12 mouse cellular contexts compared by ENCODE assay signal in genomic region chr8:122569996-122570395, GRCm38 (mm10). TPM values are rescaled to one million over a fixed set of nuclear protein-coding genes. Genes with fewer than 3 reads are reported as not detected.
A peak's percentile ranks its signal among the peaks of the same experiment; 100 is the strongest.
DNase-seq lines count a peak whose midpoint lies in the region; ATAC-seq and TF ChIP-seq lines count a peak whose summit lies in the region.
"Had no signal": no experiment of that assay in that cellular context is flagged by ENCODE, and none has a peak within 500 bp of the region (broad histone marks: within the 10 kb centered on the region; RNA-seq: fewer than 3 reads in every experiment).

No protein-coding gene starts in this region.

- 95% methylated on average over 16 of the region's 16 CpGs for WGBS in kidney, embryonic 15.5 days
- WGBS in embryonic facial prominence, embryonic 12.5 days = 96% methylated on average over 16 of the region's 16 CpGs
- WGBS in liver, embryonic 15.5 days (ENCODE audit: insufficient replicate concordance) = 96% methylated on average over 16 of the region's 16 CpGs

- intact Hi-C loops in gastrocnemius, adult 2 months (cut with DNase I) = no loop called here

- ATAC-seq in erythroblast, adult 5-6 weeks (replicated peaks; ENCODE audit: low FRiP score, poor library complexity, severe bottlenecking) = no peak
- ATAC-seq in kidney, embryonic 15.5 days (replicated peaks; ENCODE audit: low FRiP score) = no peak
- no peak for ATAC-seq in embryonic facial prominence, embryonic 12.5 days (ENCODE audit: insufficient number of reproducible peaks, insufficient read depth, low FRiP score, low TSS enrichment)
- ATAC-seq in liver, embryonic 15.5 days (ENCODE audit: insufficient read depth) = no peak
- ATAC-seq: activated CD4-positive, CD25-positive, alpha-beta regulatory T cell, adult 4 months had no signal

- no peaks in the 10 kb centered on the region; the same call in 1 of the 2 replicates for H3K9me3 ChIP-seq in erythroblast, embryonic 14.5 days (ENCODE audit: control insufficient read depth, low read length)
- no peaks in the 10 kb centered on the region for H3K9me3 ChIP-seq in kidney, embryonic 15.5 days (replicated peaks)
- no peaks in the 10 kb centered on the region for H3K9me3 ChIP-seq in embryonic facial prominence, embryonic 12.5 days
- H3K9me3 ChIP-seq in liver, embryonic 15.5 days (replicated peaks) = no peaks in the 10 kb centered on the region
- H3K9me3 ChIP-seq: neural tube, embryonic 15.5 days had no signal

- TF ChIP-seq CTCF in gastrocnemius, adult 2 months (IDR thresholded peaks at IDR 0.05) = no peak

- peak overlapping the region; percentile 82 for H3K4me3 ChIP-seq in erythroblast, embryonic 14.5 days (replicated peaks)
- H3K4me3 ChIP-seq in kidney, embryonic 15.5 days (replicated peaks) = peak overlapping the region; percentile 91; the same call in 1 of the 2 replicates
- H3K4me3 ChIP-seq in embryonic facial prominence, embryonic 12.5 days = peak overlapping the region; percentile 91; the same call in 1 of the 2 replicates
- H3K4me3 ChIP-seq in liver, embryonic 15.5 days (replicated peaks) = peak overlapping the region; percentile 88
- no peak overlapping the region for H3K4me3 ChIP-seq in gastrocnemius, adult 2 months

- no peak overlapping the region for H3K9ac ChIP-seq in kidney, embryonic 15.5 days
- no peak overlapping the region for H3K9ac ChIP-seq in embryonic facial prominence, embryonic 12.5 days
- 0 out of 2 replicates have a peak overlapping the region, but pooled peaks have one; percentile 92 for H3K9ac ChIP-seq in liver, embryonic 15.5 days
- H3K9ac ChIP-seq: neural tube, embryonic 15.5 days had no signal

- H3K4me1 ChIP-seq in erythroblast, embryonic 14.5 days (ENCODE audit: control insufficient read depth) = peaks cover 87% of the 10 kb centered on the region
- peaks cover 53% of the 10 kb centered on the region for H3K4me1 ChIP-seq in kidney, embryonic 15.5 days
- peaks cover 25% of the 10 kb centered on the region for H3K4me1 ChIP-seq in embryonic facial prominence, embryonic 12.5 days
- peaks cover 88% of the 10 kb centered on the region for H3K4me1 ChIP-seq in liver, embryonic 15.5 days (replicated peaks)

- peaks cover 64% of the 10 kb centered on the region for H3K36me3 ChIP-seq in erythroblast, embryonic 14.5 days (ENCODE audit: control insufficient read depth)
- H3K36me3 ChIP-seq in kidney, embryonic 15.5 days = peaks cover 54% of the 10 kb centered on the region
- H3K36me3 ChIP-seq in embryonic facial prominence, embryonic 12.5 days = peaks cover 55% of the 10 kb centered on the region
- H3K36me3 ChIP-seq in liver, embryonic 15.5 days (replicated peaks) = peaks cover 56% of the 10 kb centered on the region

- no peaks in the 10 kb centered on the region; the same call in 1 of the 2 replicates for H3K27me3 ChIP-seq in erythroblast, embryonic 14.5 days (ENCODE audit: control insufficient read depth)
- H3K27me3 ChIP-seq in kidney, embryonic 15.5 days = no peaks in the 10 kb centered on the region
- no peaks in the 10 kb centered on the region for H3K27me3 ChIP-seq in embryonic facial prominence, embryonic 12.5 days
- no peaks in the 10 kb centered on the region for H3K27me3 ChIP-seq in liver, embryonic 15.5 days
- H3K27me3 ChIP-seq: neural tube, embryonic 15.5 days had no signal

- no peak overlapping the region for H3K27ac ChIP-seq in kidney, embryonic 15.5 days
- no peak overlapping the region for H3K27ac ChIP-seq in embryonic facial prominence, embryonic 12.5 days
- H3K27ac ChIP-seq in liver, embryonic 15.5 days (replicated peaks) = peak overlapping the region; percentile 90; the same call in 1 of the 2 replicates
- no peak overlapping the region for H3K27ac ChIP-seq in gastrocnemius, adult 2 months
- H3K27ac ChIP-seq: neural tube, embryonic 15.5 days had no signal

- no peak for DNase-seq in kidney, postnatal 10 days
- DNase-seq in gastrocnemius, adult 2 months = no peak
- no peak for DNase-seq in left cerebral cortex, adult 18-20 months (ENCODE audit: low spot score in 2 of 2)
- DNase-seq: kidney, adult 18-20 months; right cerebral cortex, adult 18-20 months had no signal

- H3K4me2 ChIP-seq in kidney, embryonic 15.5 days = no peak overlapping the region
- H3K4me2 ChIP-seq in embryonic facial prominence, embryonic 12.5 days (replicated peaks) = 0 out of 2 replicates have a peak overlapping the region, but pooled peaks have one; percentile 81
- peak overlapping the region; percentile 90 for H3K4me2 ChIP-seq in liver, embryonic 15.5 days

RNA-seq across cellular contexts. Expression of gene Cdt1, which starts 2.2 kb away (rescaled TPM):
- polyA plus RNA-seq in erythroblast, embryonic 14.5 days (2012) = 94.9 and 97.5 TPM in 2 replicates
- 16.1 and 24.2 TPM in 2 replicates for total RNA-seq in erythroblast, adult 5-6 weeks (2015; ENCODE audit: low replicate concordance)
- 38.2 and 47.5 TPM in 2 replicates for total RNA-seq in erythroblast, adult 5-6 weeks (2017; ENCODE audit: low replicate concordance)
- 40.8 and 50.4 TPM in 2 replicates for polyA plus RNA-seq in kidney, embryonic 15.5 days (2015; fragmentation: Nextera tagmentation; extraction: Ambion mirVana)
- 41.2 and 41.6 TPM in 2 replicates for polyA plus RNA-seq in embryonic facial prominence, embryonic 12.5 days (2016; fragmentation: Nextera tagmentation; extraction: Ambion mirVana)
- polyA plus RNA-seq in liver, embryonic 15.5 days (2015; fragmentation: Nextera tagmentation; extraction: Ambion mirVana) = 45.9 and 46.0 TPM in 2 replicates
- 1 to 10 TPM in 1 of 2 experiments, under 1 TPM in 1; 0.78 to 1.5 TPM for total RNA-seq in gastrocnemius, adult 2 months (2021)
- total RNA-seq in left cerebral cortex, adult 18-20 months (2021) = 1 to 10 TPM; 2.9 to 3.9 TPM

RNA-seq across cellular contexts. Expression of gene Aprt, which starts 6.7 kb away (rescaled TPM):
- 4.8 and 8.0 TPM in 2 replicates for polyA plus RNA-seq in erythroblast, embryonic 14.5 days (2012)
- 77.1 and 85.7 TPM in 2 replicates for total RNA-seq in erythroblast, adult 5-6 weeks (2015; ENCODE audit: low replicate concordance)
- 20.6 and 30.2 TPM in 2 replicates for total RNA-seq in erythroblast, adult 5-6 weeks (2017; ENCODE audit: low replicate concordance)
- polyA plus RNA-seq in kidney, embryonic 15.5 days (2015; fragmentation: Nextera tagmentation; extraction: Ambion mirVana) = 333 and 353 TPM in 2 replicates
- 289 and 298 TPM in 2 replicates for polyA plus RNA-seq in embryonic facial prominence, embryonic 12.5 days (2016; fragmentation: Nextera tagmentation; extraction: Ambion mirVana)
- 187 and 214 TPM in 2 replicates for polyA plus RNA-seq in liver, embryonic 15.5 days (2015; fragmentation: Nextera tagmentation; extraction: Ambion mirVana)
- total RNA-seq in gastrocnemius, adult 2 months (2021) = 10 to 100 TPM; 40.5 to 44.8 TPM
- 10 to 100 TPM; 48.4 to 52.0 TPM for total RNA-seq in left cerebral cortex, adult 18-20 months (2021)

RNA-seq across cellular contexts. Expression of gene Piezo1, which starts 18.9 kb away (rescaled TPM):
- 22.2 and 31.8 TPM in 2 replicates for polyA plus RNA-seq in erythroblast, embryonic 14.5 days (2012)
- total RNA-seq in erythroblast, adult 5-6 weeks (2015; ENCODE audit: low replicate concordance) = 12.1 and 17.1 TPM in 2 replicates
- 14.7 and 23.0 TPM in 2 replicates for total RNA-seq in erythroblast, adult 5-6 weeks (2017; ENCODE audit: low replicate concordance)
- 13.2 and 17.8 TPM in 2 replicates for polyA plus RNA-seq in kidney, embryonic 15.5 days (2015; fragmentation: Nextera tagmentation; extraction: Ambion mirVana)
- 11.6 and 16.7 TPM in 2 replicates for polyA plus RNA-seq in embryonic facial prominence, embryonic 12.5 days (2016; fragmentation: Nextera tagmentation; extraction: Ambion mirVana)
- 12.4 and 17.4 TPM in 2 replicates for polyA plus RNA-seq in liver, embryonic 15.5 days (2015; fragmentation: Nextera tagmentation; extraction: Ambion mirVana)
- total RNA-seq in gastrocnemius, adult 2 months (2021) = 10 to 100 TPM; 11.3 to 25.5 TPM
- 1 to 10 TPM; 5.2 to 5.5 TPM for total RNA-seq in left cerebral cortex, adult 18-20 months (2021)

RNA-seq across cellular contexts. Expression of gene Galns, which starts 41.3 kb away (rescaled TPM):
- polyA plus RNA-seq in erythroblast, embryonic 14.5 days (2012) = 0.07 and 0.08 TPM in 2 replicates
- 8.6 and 23.2 TPM in 2 replicates for total RNA-seq in erythroblast, adult 5-6 weeks (2015; ENCODE audit: low replicate concordance)
- total RNA-seq in erythroblast, adult 5-6 weeks (2017; ENCODE audit: low replicate concordance) = 8.6 and 15.5 TPM in 2 replicates
- polyA plus RNA-seq in kidney, embryonic 15.5 days (2015; fragmentation: Nextera tagmentation; extraction: Ambion mirVana) = 14.0 and 16.0 TPM in 2 replicates
- 7.1 and 7.4 TPM in 2 replicates for polyA plus RNA-seq in embryonic facial prominence, embryonic 12.5 days (2016; fragmentation: Nextera tagmentation; extraction: Ambion mirVana)
- polyA plus RNA-seq in liver, embryonic 15.5 days (2015; fragmentation: Nextera tagmentation; extraction: Ambion mirVana) = 8.2 and 8.8 TPM in 2 replicates
- total RNA-seq in gastrocnemius, adult 2 months (2021) = 1 to 10 TPM; 1.0 to 1.1 TPM
- total RNA-seq in left cerebral cortex, adult 18-20 months (2021) = 1 to 10 TPM; 8.1 to 8.3 TPM

RNA-seq across cellular contexts. Expression of gene Trappc2l, which starts 41.4 kb away (rescaled TPM):
- polyA plus RNA-seq in erythroblast, embryonic 14.5 days (2012) = 0.16 and 0.80 TPM in 2 replicates
- 17.7 and 26.8 TPM in 2 replicates for total RNA-seq in erythroblast, adult 5-6 weeks (2015; ENCODE audit: low replicate concordance)
- 9.1 and 10.2 TPM in 2 replicates for total RNA-seq in erythroblast, adult 5-6 weeks (2017; ENCODE audit: low replicate concordance)
- 51.8 and 54.8 TPM in 2 replicates for polyA plus RNA-seq in kidney, embryonic 15.5 days (2015; fragmentation: Nextera tagmentation; extraction: Ambion mirVana)
- 46.3 and 56.3 TPM in 2 replicates for polyA plus RNA-seq in embryonic facial prominence, embryonic 12.5 days (2016; fragmentation: Nextera tagmentation; extraction: Ambion mirVana)
- polyA plus RNA-seq in liver, embryonic 15.5 days (2015; fragmentation: Nextera tagmentation; extraction: Ambion mirVana) = 24.2 and 33.1 TPM in 2 replicates
- total RNA-seq in gastrocnemius, adult 2 months (2021) = 10 to 100 TPM; 39.3 to 45.5 TPM
- 10 to 100 TPM; 79.6 to 86.0 TPM for total RNA-seq in left cerebral cortex, adult 18-20 months (2021)

Comparison
In these comparisons a context has a peak if more than half of its experiments do, and no peak if none do; other contexts are left out.
1. RNA of gene Aprt, which starts 6.7 kb away (polyA plus RNA-seq): 333 to 353 TPM in kidney, embryonic 15.5 days, 289 to 298 TPM in embryonic facial prominence, embryonic 12.5 days and 187 to 214 TPM in liver, embryonic 15.5 days; 4.8 to 8.0 TPM in erythroblast, embryonic 14.5 days; every median in the first group is over 10 times any median in the second.